Mouse (Mus musculus) heart, postnatal 0 days (tissue): ENCODE results near the gene 6030445D17Rik. TPM values are rescaled to one million over a fixed set of nuclear protein-coding genes. Genes with fewer than 3 reads are reported as not detected.

Source experiments
- ATAC-seq: fragments of 200-750 bp; cut with Nextera tagmentation; 2 replicates; pipeline ENCODE4 v1.8.0; 2017; ENCODE audit warnings: low read depth, moderate number of reproducible peaks, moderate library complexity; ENCODE audit not compliant: insufficient read depth
- DNase-seq: peaks from one replicate; pipeline ENCODE4 v3.0.0-alpha.2; 2016; ENCODE audit warnings: low spot score
- H3K27ac ChIP-seq: fragments of 300-500 bp; sonication (generic); 2 replicates; pipeline ENCODE4 v1.5.1; 2014; ENCODE audit warnings: low read depth, mild to moderate bottlenecking
- H3K27me3 ChIP-seq: fragments of 300-500 bp; sonication (generic); 2 replicates; pipeline ENCODE4 v1.6.1; 2014; ENCODE audit warnings: low read length, mixed read lengths; ENCODE audit not compliant: control insufficient read depth, insufficient read depth
- H3K36me3 ChIP-seq: fragments of 300-500 bp; sonication (generic); replicated peaks from 2 replicates; pipeline ENCODE4 v1.6.1; 2014; ENCODE audit warnings: low read length, mixed read lengths; ENCODE audit not compliant: control insufficient read depth, insufficient read depth
- H3K4me1 ChIP-seq: fragments of 300-500 bp; sonication (generic); 2 replicates; pipeline ENCODE4 v1.6.1; 2014; ENCODE audit warnings: antibody characterized with exemption; ENCODE audit not compliant: control insufficient read depth, insufficient read depth
- H3K4me2 ChIP-seq: fragments of 300-500 bp; sonication (generic); 2 replicates; pipeline ENCODE4 v1.6.1; 2014; ENCODE audit warnings: low read depth, mild to moderate bottlenecking, low read length, moderate library complexity
- H3K4me3 ChIP-seq: fragments of 300-500 bp; sonication (generic); 2 replicates; pipeline ENCODE4 v1.5.1; 2014; ENCODE audit warnings: low read depth, low read length
- H3K9ac ChIP-seq: fragments of 300-500 bp; sonication (generic); replicated peaks from 2 replicates; pipeline ENCODE4 v1.6.1; 2014; ENCODE audit warnings: low read depth, low read length, mixed read lengths
- H3K9me3 ChIP-seq: fragments of 300-500 bp; sonication (generic); replicated peaks from 2 replicates; pipeline ENCODE4 v1.6.1; 2016; ENCODE audit warnings: low read length; ENCODE audit not compliant: control insufficient read depth
- CTCF ChIP-seq: IDR thresholded peaks from 2 replicates; pipeline ENCODE4 v1.5.1; 2016; ENCODE audit warnings: antibody characterized with exemption, control low read depth, low read depth
- EP300 ChIP-seq: IDR thresholded peaks from 2 replicates; pipeline ENCODE4 v1.6.1; 2016; ENCODE audit warnings: antibody characterized with exemption, low read depth
- WGBS: fragments of 180-500 bp; shearing (Covaris S2); extraction: QIAGEN DNeasy Blood & Tissue Kit; methylation state at CpG from one replicate; pipeline ENCODE4 v1.1.7; 2014; 5-methylcytosine and 5-hydroxymethylcytosine counted together
- polyA plus RNA-seq: library from polyadenylated mRNA; unstranded; fragments of >200 nt; fragmentation: Nextera tagmentation; extraction: Ambion mirVana; gene quantifications from 2 replicates; pipeline ENCODE4 v1.2.1, GENCODE M21; 2015
- total RNA-seq: library from RNA; depleted of rRNA; stranded (reverse); fragments of >200 nt; gene quantifications from 2 replicates; pipeline ENCODE4 v1.2.3, GENCODE M21; 2014; ENCODE audit warnings: low replicate concordance; rRNA removed

The 6030445D17Rik gene
- total RNA-seq, result not detected in 2 replicates
- polyA plus RNA-seq, result 0.27 and 0.43 TPM in 2 replicates

- H3K27ac ChIP-seq, result peak within 1 kb of the TSS; percentile 96
- DNase-seq, result peak; percentile 74
- TF ChIP-seq CTCF (no peak), EP300 (peak; percentile 74; the same call in 1 of the 2 replicates)
- H3K36me3 ChIP-seq, result no peaks in the 10 kb centered on the region
- H3K4me2 ChIP-seq, result peak within 1 kb of the TSS; percentile 91
- ATAC-seq, result peak; percentile 83
- H3K4me3 ChIP-seq, result peak within 1 kb of the TSS; percentile 68
- no peaks in the 10 kb centered on the region for H3K9me3 ChIP-seq
- no peaks in the 10 kb centered on the region for H3K27me3 ChIP-seq
- peak within 1 kb of the TSS; percentile 63 for H3K9ac ChIP-seq
- 1% methylated on average over 64 of the region's 64 CpGs for WGBS
- H3K4me1 ChIP-seq, result peaks cover 12% of the 10 kb centered on the region
These were observed at the start of gene 6030445D17Rik for GRCm38 (mm10) chr4:136462086-136462838. Gene 6030445D17Rik (plus strand): TSS chr4:136462250.

DNA sequence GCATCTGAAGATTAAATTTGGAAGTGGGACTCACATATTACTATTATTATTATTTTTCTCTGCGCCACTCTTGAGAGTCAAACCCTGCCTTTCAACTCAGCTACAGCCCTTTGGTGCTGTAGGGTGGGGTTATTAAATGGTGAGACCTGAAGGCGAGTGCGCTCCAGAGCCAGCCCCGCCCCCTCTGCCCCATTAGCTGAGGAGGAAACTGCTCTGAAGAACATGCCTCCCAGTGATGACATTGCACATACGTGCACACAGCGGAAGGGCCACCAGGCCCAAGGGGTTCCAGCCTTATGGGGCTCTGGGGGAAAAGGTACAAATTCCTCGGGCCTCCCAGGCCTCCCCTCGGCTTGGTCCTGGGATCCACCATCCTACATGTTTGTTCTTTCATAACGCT, 46.6 kb upstream of the 6030445D17Rik start:
- H3K9me3 ChIP-seq, result no peaks in the 10 kb centered on the region
- TF ChIP-seq CTCF (no peak), EP300 (no peak)
- no peak overlapping the region for H3K4me3 ChIP-seq
- H3K27ac ChIP-seq, result no peak overlapping the region
- no peaks in the 10 kb centered on the region for H3K4me1 ChIP-seq
- no peak overlapping the region for H3K9ac ChIP-seq
- no peak for DNase-seq
- ATAC-seq, result no peak
- H3K4me2 ChIP-seq, result no peak overlapping the region
- peaks cover 22% of the 10 kb centered on the region for H3K27me3 ChIP-seq
- WGBS, result 86% methylated on average over 9 of the region's 9 CpGs
- H3K36me3 ChIP-seq, result no peaks in the 10 kb centered on the region

- H3K9ac ChIP-seq, result no peak overlapping the region
- DNase-seq, result no peak
- no peak overlapping the region for H3K27ac ChIP-seq
- ATAC-seq, result no peak
- no peak overlapping the region for H3K4me3 ChIP-seq
- H3K36me3 ChIP-seq, result no peaks in the 10 kb centered on the region
- no peak for TF ChIP-seq EP300
- TF ChIP-seq CTCF, result no peak
- 20% methylated on average over 11 of the region's 11 CpGs for WGBS
- H3K4me2 ChIP-seq, result no peak overlapping the region
- no peaks in the 10 kb centered on the region for H3K9me3 ChIP-seq
- peaks cover 39% of the 10 kb centered on the region for H3K27me3 ChIP-seq
- no peaks in the 10 kb centered on the region for H3K4me1 ChIP-seq
These were observed 43.1 kb upstream of the 6030445D17Rik start for GRCm38 (mm10) chr4:136418962-136419361.

DNA sequence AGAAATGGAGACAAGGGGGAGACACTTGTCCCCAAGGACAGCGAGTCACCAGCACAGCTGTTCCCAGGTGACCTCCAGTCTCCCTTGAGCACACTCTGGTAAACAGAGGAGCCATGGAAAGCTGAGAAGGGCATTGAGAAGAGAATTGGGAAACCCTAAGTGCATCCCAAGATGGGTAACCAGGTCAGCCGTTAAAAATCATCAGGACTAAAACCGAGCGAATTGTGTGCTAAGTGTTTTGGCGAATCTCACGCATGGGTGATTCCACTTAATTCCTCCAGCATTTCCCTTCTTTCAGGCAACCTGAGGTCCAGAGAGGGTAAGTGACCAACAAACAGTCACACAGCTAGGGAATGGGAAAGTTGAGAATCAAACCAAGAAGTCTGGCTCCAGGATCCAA, 42.7 kb upstream of the 6030445D17Rik start:
- Histone ChIP-seq H3K4me3 (no peak overlapping the region), H3K4me2 (no peak overlapping the region), H3K27ac (no peak overlapping the region), H3K9me3 (no peaks in the 10 kb centered on the region), H3K9ac (no peak overlapping the region), H3K4me1 (peaks cover 4% of the 10 kb centered on the region), H3K36me3 (no peaks in the 10 kb centered on the region), H3K27me3 (peaks cover 43% of the 10 kb centered on the region)
- TF ChIP-seq CTCF (no peak), EP300 (no peak)
- no peak for DNase-seq
- no peak for ATAC-seq
- WGBS, result 78% methylated on average over 6 of the region's 6 CpGs

DNA sequence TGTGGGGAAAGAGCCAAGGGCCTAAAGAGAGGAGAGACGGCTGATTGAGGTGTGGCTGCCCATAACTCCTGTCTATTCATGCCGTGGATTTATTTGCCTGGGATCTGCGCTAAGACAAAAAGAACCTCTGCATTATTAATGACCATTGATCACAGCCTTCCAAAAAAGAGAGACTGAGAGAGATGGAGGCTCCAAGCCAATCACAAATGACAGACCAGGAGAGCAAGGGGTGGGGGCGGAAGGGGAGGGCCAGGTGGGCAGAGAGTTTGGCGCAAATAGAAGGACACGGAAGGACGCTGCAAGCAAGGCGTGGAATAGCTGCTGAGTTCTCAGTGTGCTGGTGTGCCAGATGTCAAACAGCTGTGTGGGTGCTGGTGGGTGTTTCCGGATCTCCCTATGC, 38.8 kb upstream of the 6030445D17Rik start, which contains the start of gene Htr1d:
Gene Htr1d, plus strand, starts transcription at position 301 of the 400 bp plus-strand sequence.
- H3K9ac ChIP-seq, result peak within 1 kb of the TSS; percentile 24; the same call in 1 of the 2 replicates
- H3K4me2 ChIP-seq, result peak within 1 kb of the TSS; percentile 76
- H3K36me3 ChIP-seq, result no peaks in the 10 kb centered on the region
- 76% methylated on average over 9 of the region's 9 CpGs for WGBS
- no peaks in the 10 kb centered on the region for H3K9me3 ChIP-seq
- peaks cover 6% of the 10 kb centered on the region for H3K4me1 ChIP-seq
- no peak for ATAC-seq
- DNase-seq, result no peak
- H3K4me3 ChIP-seq, result peak within 1 kb of the TSS; percentile 51
- no peak within 1 kb of the TSS for H3K27ac ChIP-seq
- no peak for TF ChIP-seq EP300
- TF ChIP-seq CTCF, result no peak
- peaks cover 59% of the 10 kb centered on the region for H3K27me3 ChIP-seq
